Mouse (Mus musculus) heart, adult 10 weeks (tissue): ENCODE results near the gene Irgm2. TPM values are rescaled to one million over a fixed set of nuclear protein-coding genes. Genes with fewer than 3 reads are reported as not detected.

Experiments used
- polyA plus RNA-seq: library from polyadenylated mRNA; stranded (reverse); fragments of 350-450 nt; fragmentation: Illumina TruSeq; extraction: RNeasy Lipid Tissue Mini Kit (QIAGEN cat#74804); gene quantifications from one replicate; pipeline ENCODE4 v1.2.3, GENCODE M21; 2014; ENCODE audit warnings: low read depth, low replicate concordance

Gene Irgm2
- 13.4 TPM for polyA plus RNA-seq

DNA sequence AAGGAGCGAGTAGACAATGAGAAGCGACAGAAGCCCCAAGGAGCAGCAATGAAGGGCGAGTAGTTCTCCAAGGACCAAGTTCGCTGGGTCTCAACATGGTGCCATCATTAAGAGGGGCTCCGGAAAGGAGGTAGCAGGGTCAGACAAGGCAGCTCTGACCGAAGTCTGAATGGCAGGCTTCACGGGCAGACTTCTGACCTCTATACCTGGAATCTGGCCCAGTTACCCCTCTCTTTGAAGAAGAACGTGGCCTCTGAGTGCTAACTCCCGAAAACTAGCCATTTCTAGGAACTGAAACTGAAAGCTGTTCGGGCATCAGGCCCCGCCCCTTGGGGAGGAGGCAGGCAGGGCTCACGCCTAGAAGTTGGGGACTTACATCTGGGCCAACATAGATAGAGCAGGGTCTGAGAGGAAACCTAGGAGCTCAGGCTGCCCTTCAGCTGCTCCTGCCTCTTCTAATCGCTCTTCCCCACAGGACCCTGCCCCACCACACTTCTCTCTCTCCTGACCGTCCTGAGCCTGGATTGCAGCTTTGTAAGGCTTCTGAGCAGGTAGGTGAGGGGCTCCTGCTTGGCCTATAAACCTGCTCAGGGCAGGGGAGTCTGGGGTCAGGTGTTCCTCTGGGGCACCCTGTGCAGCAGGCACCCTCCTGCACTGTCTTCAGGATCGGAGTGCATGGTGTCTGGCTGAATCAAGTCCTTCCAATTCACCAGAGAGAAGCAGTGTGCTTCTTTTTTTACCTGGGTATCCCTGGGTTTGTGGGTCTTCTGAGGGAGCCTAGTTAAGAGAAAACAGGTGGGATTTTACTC is at the start of gene Irgm2, which contains the start of gene Igtp:
Irgm2 (plus strand) TSS at position 390 of the 809 bp plus-strand sequence.
Igtp (plus strand) TSS at position 328 of the 809 bp plus-strand sequence.

DNA sequence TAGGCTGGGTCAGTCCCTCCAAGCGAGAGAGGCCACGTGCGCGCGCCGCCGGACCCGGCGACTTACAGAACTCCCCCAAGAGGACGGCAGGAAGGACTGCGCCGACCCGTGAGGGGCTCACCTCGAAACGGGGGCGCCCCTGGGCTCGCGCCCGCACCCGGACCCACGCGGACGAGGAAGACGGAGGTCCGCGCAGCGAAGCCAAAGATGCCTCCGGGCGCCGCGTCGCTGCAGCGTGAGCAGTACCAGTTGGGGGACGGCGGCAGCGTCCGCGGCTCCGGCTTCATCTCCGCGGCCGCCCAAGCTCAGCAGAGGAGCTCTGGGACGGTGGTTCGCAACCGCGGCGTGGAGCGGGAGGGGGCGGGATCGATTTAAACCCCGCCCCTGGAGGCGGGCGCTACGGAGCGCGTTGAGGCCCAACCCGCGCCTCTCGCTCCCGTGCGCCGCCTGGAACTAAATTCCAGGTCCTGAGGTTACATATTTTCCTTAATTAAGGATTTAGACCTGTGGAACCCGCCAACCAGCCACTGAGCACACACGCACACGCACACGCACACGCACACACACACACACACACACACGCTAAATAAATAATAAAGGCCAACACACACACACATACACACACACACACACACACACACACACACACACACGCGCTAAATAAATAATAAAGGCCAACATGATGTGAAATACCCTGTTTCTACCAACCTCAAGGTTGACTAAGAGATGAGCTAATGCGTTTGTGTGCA is 31.1 kb upstream of the Irgm2 start, which contains the start of gene Gemin5:
Gemin5 (minus strand) TSS at position 373 of the 749 bp plus-strand sequence.

GRCm38 (mm10) chr11:58171459-58172091 is 27.8 kb upstream of the Irgm2 start, which contains the start of gene Mrpl22:
Mrpl22 (plus strand) TSS chr11:58171661.

Other genes starting within 250 kb of the Irgm2 start
- 40.5 TPM for gene Larp1, start 190.6 kb upstream of the Irgm2 start, polyA plus RNA-seq
- not detected for gene Gm12248, start 106.5 kb upstream of the Irgm2 start, polyA plus RNA-seq
- 45.8 TPM for gene Cnot8, start 95.5 kb upstream of the Irgm2 start, polyA plus RNA-seq
- 6.6 TPM for gene Gemin5, start 31.1 kb upstream of the Irgm2 start, polyA plus RNA-seq
- 71.7 TPM for gene Mrpl22, start 28.0 kb upstream of the Irgm2 start, polyA plus RNA-seq
- 17.0 TPM for gene Igtp, start 62 bp upstream of the Irgm2 start, polyA plus RNA-seq
- not detected for gene 4930438A08Rik, start 75.2 kb downstream of the Irgm2 start, polyA plus RNA-seq
- 8.9 TPM for gene Zfp692, start 107.5 kb downstream of the Irgm2 start, polyA plus RNA-seq
- gene Zfp672, start 130.7 kb downstream of the Irgm2 start, polyA plus RNA-seq: 47.2 TPM
- 29.4 TPM for gene Sh3bp5l, start 131.1 kb downstream of the Irgm2 start, polyA plus RNA-seq
- gene Lypd8, start 179.4 kb downstream of the Irgm2 start, polyA plus RNA-seq: not detected
- gene 1810065E05Rik, start 221.5 kb downstream of the Irgm2 start, polyA plus RNA-seq: not detected
- gene Gm12253, start 232.9 kb downstream of the Irgm2 start, polyA plus RNA-seq: not detected